In the genomic region with DNA sequence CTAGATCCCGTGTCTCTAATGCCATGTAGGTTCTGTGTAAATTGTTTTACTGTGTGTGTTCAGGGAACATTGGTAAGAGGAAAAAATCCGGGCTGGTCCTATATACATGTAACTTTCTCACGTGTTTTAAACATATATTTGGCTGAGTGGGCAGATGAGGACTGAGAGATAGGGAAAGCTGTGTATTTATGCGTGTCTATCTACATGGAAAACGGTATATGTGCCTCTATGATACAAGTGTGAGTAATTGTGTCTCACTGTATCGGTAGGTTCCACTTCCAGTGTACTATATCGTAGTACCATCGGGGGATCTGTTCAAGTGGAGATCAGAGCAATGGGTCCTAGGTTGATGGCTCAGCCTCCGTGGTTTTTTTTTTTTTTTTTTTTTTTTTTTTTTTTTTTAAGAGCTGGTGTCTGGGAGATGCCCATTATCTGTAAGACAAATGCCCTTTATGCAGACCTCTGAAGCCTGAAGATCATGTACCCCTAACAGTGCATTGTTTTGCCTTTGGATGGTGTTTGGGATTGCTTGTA, we compare ENCODE assay signal across 9 mouse cellular contexts.
"Had no signal": no experiment of that assay in that cellular context is flagged by ENCODE, and none has a peak within 500 bp of the region (broad histone marks: within the 10 kb centered on the region; RNA-seq: fewer than 3 reads in every experiment).

No protein-coding gene starts in this region.

- H3K27me3 ChIP-seq: midbrain, embryonic 15.5 days; neural tube, embryonic 12.5 days; stomach, embryonic 15.5 days had no signal

- H3K4me2 ChIP-seq: midbrain, embryonic 12.5 days; midbrain, embryonic 15.5 days; neural tube, embryonic 12.5 days; stomach, embryonic 15.5 days had no signal

- ATAC-seq: midbrain, embryonic 15.5 days had no signal

- H3K36me3 ChIP-seq: midbrain, embryonic 12.5 days; midbrain, embryonic 15.5 days; neural tube, embryonic 12.5 days; stomach, embryonic 15.5 days had no signal

- H3K4me1 ChIP-seq: neural tube, embryonic 12.5 days had no signal

- H3K4me3 ChIP-seq: midbrain, embryonic 12.5 days; midbrain, embryonic 15.5 days; neural tube, embryonic 12.5 days; stomach, embryonic 15.5 days had no signal

- H3K9ac ChIP-seq: liver, embryonic 14.5 days; lung, embryonic 14.5 days; midbrain, embryonic 12.5 days; midbrain, embryonic 15.5 days; neural tube, embryonic 12.5 days; stomach, embryonic 15.5 days had no signal

- DNase-seq: lung, postnatal 10 days; right cerebral cortex, postnatal 14 days had no signal

- H3K27ac ChIP-seq: liver, embryonic 14.5 days; midbrain, embryonic 12.5 days; neural tube, embryonic 12.5 days; stomach, embryonic 15.5 days; stomach, postnatal 0 days had no signal

- H3K9me3 ChIP-seq: midbrain, embryonic 12.5 days; midbrain, embryonic 15.5 days; neural tube, embryonic 12.5 days; stomach, embryonic 15.5 days had no signal
